Mouse (Mus musculus) liver, embryonic 14.5 days (tissue): ENCODE data around the gene Mrpl45. TPM values are rescaled to one million over a fixed set of nuclear protein-coding genes. Genes with fewer than 3 reads are reported as not detected.
A peak's percentile ranks its signal among the peaks of the same experiment; 100 is the strongest.

Source experiments
- ATAC-seq: fragments of 200-750 bp; cut with Nextera tagmentation; 2 replicates; pipeline ENCODE4 v1.8.0; 2017; ENCODE audit warnings: moderate number of reproducible peaks, mild to moderate bottlenecking, moderate library complexity; ENCODE audit not compliant: insufficient read depth
- DNase-seq, 3 experiments: peaks; one replicate each; pipeline ENCODE4 v3.0.0-alpha.2; 2012 to 2013; ENCODE audit warnings: low read depth in 3 of 3, low spot score in 3 of 3
- H3K27ac ChIP-seq: fragments of 300-500 bp; sonication (generic); 2 replicates; pipeline ENCODE4 v1.5.1; 2014; ENCODE audit warnings: moderate library complexity, mild to moderate bottlenecking, control low read depth, inconsistent platforms
- H3K27me3 ChIP-seq: fragments of 300-500 bp; sonication (generic); 2 replicates; pipeline ENCODE4 v1.6.1; 2014; ENCODE audit warnings: mild to moderate bottlenecking, low read length, moderate library complexity; ENCODE audit not compliant: control insufficient read depth, insufficient read depth
- H3K36me3 ChIP-seq: fragments of 300-500 bp; sonication (generic); replicated peaks from 2 replicates; pipeline ENCODE4 v1.6.1; 2014; ENCODE audit warnings: low read depth; ENCODE audit not compliant: control insufficient read depth, insufficient read depth
- H3K4me1 ChIP-seq, 2 experiments: fragments of 200-500 bp in 1 of 2; fragments of 300-500 bp in 1 of 2; sonication (generic) in 1 of 2; replicated peaks; 2 replicates each; pipeline ENCODE4 v1.6.1; 2012 to 2014; ENCODE audit warnings: antibody characterized with exemption in 1 of 2, inconsistent platforms in 1 of 2, low read length in 1 of 2; ENCODE audit not compliant: control insufficient read depth in 2 of 2, insufficient read depth in 2 of 2
- H3K4me2 ChIP-seq: fragments of 300-500 bp; sonication (generic); 2 replicates; pipeline ENCODE4 v1.6.1; 2014; ENCODE audit warnings: low read depth, mild to moderate bottlenecking, control low read depth, moderate library complexity
- H3K4me3 ChIP-seq, 2 experiments: fragments of 200-500 bp in 1 of 2; fragments of 300-500 bp in 1 of 2; sonication (generic) in 1 of 2; 2 replicates each; pipeline ENCODE4 v1.5.1; 2012 to 2014; ENCODE audit warnings: low read depth in 2 of 2, low read length in 2 of 2, mild to moderate bottlenecking in 2 of 2, control low read depth in 1 of 2, inconsistent platforms in 1 of 2, moderate library complexity in 1 of 2; ENCODE audit not compliant: insufficient read depth in 1 of 2
- H3K9ac ChIP-seq: fragments of 300-500 bp; sonication (generic); replicated peaks from 2 replicates; pipeline ENCODE4 v1.6.1; 2014; ENCODE audit warnings: mild to moderate bottlenecking, control low read depth, moderate library complexity
- H3K9me3 ChIP-seq: fragments of 300-500 bp; sonication (generic); 2 replicates; pipeline ENCODE4 v1.6.1; 2016; ENCODE audit warnings: low read length, mixed read lengths; ENCODE audit not compliant: control insufficient read depth
- CTCF ChIP-seq: IDR thresholded peaks from 2 replicates; pipeline ENCODE4 v1.5.1; 2016; ENCODE audit warnings: antibody characterized with exemption, low read depth, control low read depth
- EP300 ChIP-seq: IDR thresholded peaks from 2 replicates; pipeline ENCODE4 v1.6.1; 2016; ENCODE audit warnings: antibody characterized with exemption, low read depth
- WGBS: fragments of 180-500 bp; shearing (Covaris S2); extraction: QIAGEN DNeasy Blood & Tissue Kit; methylation state at CpG from one replicate; pipeline ENCODE4 v1.1.7; 2014; ENCODE audit not compliant: insufficient replicate concordance; 5-methylcytosine and 5-hydroxymethylcytosine counted together
- polyA plus RNA-seq, 2 experiments: library from polyadenylated mRNA; depleted of rRNA in 1 of 2; stranded (reverse) in 1 of 2; unstranded in 1 of 2; fragments of >200 nt; fragmentation: Nextera tagmentation in 1 of 2; extraction: Ambion mirVana in 1 of 2; gene quantifications; 2 replicates each; pipeline versions ENCODE4 v1.2.1 to v1.2.3; 2012 to 2014

The Mrpl45 gene
- polyA plus RNA-seq, 2 experiments: 13.1 to 22.8 TPM

DNA sequence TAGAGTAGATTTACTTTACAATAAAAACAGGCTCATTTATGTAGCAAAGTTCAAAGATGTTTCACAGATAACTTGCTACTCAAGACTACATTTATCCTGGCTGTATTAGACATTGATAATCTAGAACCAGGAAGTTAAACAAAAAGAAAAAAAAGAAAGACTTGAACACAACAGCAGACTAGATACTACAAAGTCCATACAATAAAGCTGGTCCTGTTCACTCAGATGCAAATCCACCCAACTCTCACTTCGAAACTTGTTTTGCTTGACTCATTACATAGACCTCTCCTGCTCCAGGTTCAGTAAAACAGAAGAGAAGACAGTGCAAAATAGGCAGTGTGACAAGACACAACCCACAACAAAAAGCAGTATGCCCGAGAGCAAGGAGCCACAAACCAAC lies 40.2 kb upstream of the Mrpl45 start:
- TF ChIP-seq EP300: no peak
- TF ChIP-seq CTCF: no peak
- Histone ChIP-seq H3K27me3 (no peaks in the 10 kb centered on the region), H3K4me1 (peaks cover 3 to 10% of the 10 kb centered on the region in 2 experiments), H3K4me3 (no peak overlapping the region), H3K9me3 (no peaks in the 10 kb centered on the region), H3K9ac (no peak overlapping the region), H3K36me3 (no peaks in the 10 kb centered on the region), H3K27ac (no peak overlapping the region), H3K4me2 (no peak overlapping the region)
- ATAC-seq (no peak), DNase-seq (no peak)
- WGBS: 70% methylated on average over 2 of the region's 2 CpGs

DNA sequence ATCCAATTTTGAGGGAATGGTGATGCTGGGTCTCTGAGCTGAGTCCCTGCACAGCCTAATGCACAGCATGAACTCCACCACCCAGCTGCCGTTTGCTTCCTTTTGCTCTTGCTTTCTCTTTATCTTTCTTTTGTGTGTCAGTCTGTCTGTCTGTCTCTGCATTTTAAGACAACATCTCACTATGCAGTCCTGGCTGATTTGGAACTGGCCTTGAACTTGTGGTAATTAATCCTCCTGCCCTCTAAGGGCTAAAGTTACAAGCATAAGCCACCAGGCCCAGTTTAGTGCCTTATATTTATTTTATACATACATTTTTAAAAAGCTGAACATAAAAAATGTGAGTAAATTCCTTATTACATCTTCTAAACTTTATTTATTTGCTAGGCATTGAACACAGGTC lies 39.5 kb upstream of the Mrpl45 start:
- Histone ChIP-seq H3K27me3 (no peaks in the 10 kb centered on the region), H3K4me1 (peaks cover 3 to 10% of the 10 kb centered on the region in 2 experiments), H3K9ac (no peak overlapping the region), H3K4me2 (no peak overlapping the region), H3K36me3 (no peaks in the 10 kb centered on the region), H3K27ac (no peak overlapping the region), H3K4me3 (no peak overlapping the region), H3K9me3 (no peaks in the 10 kb centered on the region)
- WGBS: 26% methylated on average over 1 of the region's 1 CpGs
- TF ChIP-seq CTCF: no peak
- TF ChIP-seq EP300: no peak
- DNase-seq (no peak), ATAC-seq (no peak)

DNA sequence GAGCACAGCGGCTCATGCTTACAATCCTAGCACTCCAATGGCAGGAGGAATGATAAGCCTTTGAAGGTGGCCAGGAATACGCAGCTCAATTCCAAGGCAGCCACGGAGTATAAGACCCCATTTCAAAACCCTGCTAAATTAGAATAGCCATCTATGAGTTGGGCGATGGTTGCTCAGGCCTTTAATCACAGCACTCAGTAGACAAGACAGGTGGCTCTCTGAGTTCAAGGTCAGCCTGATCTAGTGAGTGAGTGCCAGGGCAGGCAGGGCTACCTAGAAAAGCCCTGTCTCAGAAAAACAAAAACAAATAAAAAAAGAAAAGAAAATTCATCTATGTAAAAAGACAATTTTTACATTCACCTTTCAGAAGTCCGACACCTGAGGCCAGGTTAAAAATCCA lies 38.4 kb upstream of the Mrpl45 start:
- Histone ChIP-seq H3K36me3 (no peaks in the 10 kb centered on the region), H3K9ac (no peak overlapping the region), H3K4me2 (no peak overlapping the region), H3K27me3 (no peaks in the 10 kb centered on the region), H3K4me3 (no peak overlapping the region), H3K27ac (no peak overlapping the region), H3K9me3 (no peaks in the 10 kb centered on the region), H3K4me1 (peaks cover 3 to 10% of the 10 kb centered on the region in 2 experiments)
- DNase-seq: no peak
- ATAC-seq: no peak
- TF ChIP-seq CTCF: no peak
- no peak for TF ChIP-seq EP300
- WGBS: 75% methylated on average over 5 of the region's 5 CpGs

DNA sequence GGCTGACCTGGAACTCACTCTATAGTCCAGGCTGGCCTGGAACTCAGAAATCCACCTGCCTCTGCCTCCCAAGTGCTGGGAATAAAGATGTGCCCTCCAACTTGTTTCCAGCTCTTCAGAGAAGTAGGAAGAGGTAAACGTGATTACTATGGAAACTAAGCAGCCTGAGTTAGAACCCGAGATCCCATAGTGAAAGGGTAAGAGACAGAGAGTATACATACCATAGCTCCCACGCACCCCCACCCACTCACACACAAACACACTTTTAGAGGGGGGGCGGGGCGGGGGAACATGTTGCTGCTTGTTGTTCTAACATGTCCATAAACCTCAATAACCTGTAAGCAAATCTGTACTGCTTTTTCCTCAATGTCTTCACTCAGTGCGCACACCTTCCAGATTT lies 37.1 kb upstream of the Mrpl45 start:
- ATAC-seq (no peak), DNase-seq (no peak)
- no peaks in the 10 kb centered on the region for H3K9me3 ChIP-seq
- peak overlapping the region in 1 of 2 experiments; percentile 78; a peak in 2 of 4 replicates for H3K4me3 ChIP-seq
- TF ChIP-seq EP300 (no peak), CTCF (no peak)
- H3K27me3 ChIP-seq: no peaks in the 10 kb centered on the region
- H3K27ac ChIP-seq: no peak overlapping the region
- no peaks in the 10 kb centered on the region for H3K36me3 ChIP-seq
- WGBS: 76% methylated on average over 6 of the region's 6 CpGs
- peaks cover 3 to 10% of the 10 kb centered on the region in 2 experiments for H3K4me1 ChIP-seq
- H3K9ac ChIP-seq: no peak overlapping the region
- H3K4me2 ChIP-seq: peak overlapping the region; percentile 96

DNA sequence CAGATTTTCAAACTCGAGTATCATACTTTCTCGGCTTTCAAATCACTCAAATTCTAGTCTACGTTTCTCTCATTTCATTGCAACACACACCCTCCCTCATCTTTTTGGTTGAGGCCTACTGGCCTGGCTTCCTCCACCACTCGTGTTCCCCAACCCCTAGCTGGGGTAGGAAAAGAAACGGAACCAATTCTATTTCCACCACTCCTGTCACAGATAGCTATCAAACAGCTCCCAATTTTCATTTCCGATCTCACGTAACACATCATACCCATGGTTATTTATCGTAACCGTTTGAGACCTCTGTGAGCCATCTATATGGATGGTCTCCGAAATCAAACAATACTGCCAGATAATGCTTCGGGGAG lies 36.5 kb upstream of the Mrpl45 start:
- peak overlapping the region; percentile 96 for H3K4me2 ChIP-seq
- peaks cover 3 to 10% of the 10 kb centered on the region in 2 experiments for H3K4me1 ChIP-seq
- no peak for DNase-seq
- H3K9me3 ChIP-seq: no peaks in the 10 kb centered on the region
- H3K9ac ChIP-seq: peak overlapping the region; percentile 95
- 22% methylated on average over 11 of the region's 11 CpGs for WGBS
- TF ChIP-seq CTCF: no peak
- no peak for TF ChIP-seq EP300
- no peaks in the 10 kb centered on the region for H3K27me3 ChIP-seq
- ATAC-seq: no peak
- no peak overlapping the region for H3K27ac ChIP-seq
- H3K4me3 ChIP-seq: peak overlapping the region; percentile 78 to 99
- H3K36me3 ChIP-seq: no peaks in the 10 kb centered on the region
